Mouse (Mus musculus) forebrain, embryonic 15.5 days (tissue): ENCODE results near the gene Gm49383. TPM values are rescaled to one million over a fixed set of nuclear protein-coding genes. Genes with fewer than 3 reads are reported as not detected.

Source experiments
- ATAC-seq: fragments of 200-750 bp; cut with Nextera tagmentation; replicated peaks from 2 replicates; pipeline ENCODE4 v1.8.0; 2017; ENCODE audit warnings: mild to moderate bottlenecking, moderate TSS enrichment, moderate library complexity
- H3K27ac ChIP-seq: fragments of 300-500 bp; sonication (generic); replicated peaks from 2 replicates; pipeline ENCODE4 v1.5.1; 2015; ENCODE audit warnings: mild to moderate bottlenecking, inconsistent platforms
- H3K27me3 ChIP-seq: fragments of 300-500 bp; sonication (generic); 2 replicates; pipeline ENCODE4 v1.6.1; 2015; ENCODE audit warnings: inconsistent platforms
- H3K36me3 ChIP-seq: fragments of 300-500 bp; sonication (generic); 2 replicates; pipeline ENCODE4 v1.6.1; 2015; ENCODE audit warnings: mild to moderate bottlenecking, inconsistent platforms
- H3K4me1 ChIP-seq: fragments of 300-500 bp; sonication (generic); 2 replicates; pipeline ENCODE4 v1.6.1; 2015; ENCODE audit warnings: inconsistent platforms
- H3K4me2 ChIP-seq: fragments of 300-500 bp; sonication (generic); replicated peaks from 2 replicates; pipeline ENCODE4 v1.6.1; 2015; ENCODE audit warnings: mild to moderate bottlenecking, inconsistent platforms
- H3K4me3 ChIP-seq: fragments of 300-500 bp; sonication (generic); 2 replicates; pipeline ENCODE4 v1.5.1; 2015; ENCODE audit warnings: mild to moderate bottlenecking, inconsistent platforms
- H3K9ac ChIP-seq: fragments of 300-500 bp; sonication (generic); replicated peaks from 2 replicates; pipeline ENCODE4 v1.6.1; 2015; ENCODE audit warnings: mild to moderate bottlenecking, inconsistent platforms
- H3K9me3 ChIP-seq: fragments of 300-500 bp; sonication (generic); 2 replicates; pipeline ENCODE4 v1.6.1; 2016; ENCODE audit warnings: inconsistent platforms
- WGBS: fragments of 180-500 bp; shearing (Covaris S2); methylation state at CpG from one replicate; pipeline ENCODE4 v1.1.7; 2015; ENCODE audit warnings: mixed read lengths; 5-methylcytosine and 5-hydroxymethylcytosine counted together
- polyA plus RNA-seq: library from polyadenylated mRNA; unstranded; fragments of >200 nt; fragmentation: Nextera tagmentation; extraction: Ambion mirVana; gene quantifications from 2 replicates; pipeline ENCODE4 v1.2.1, GENCODE M21; 2015

Gm49383 gene
- 21.5 and 25.7 TPM in 2 replicates for polyA plus RNA-seq

- no peaks in the 10 kb centered on the region for H3K27me3 ChIP-seq
- peaks cover 34% of the 10 kb centered on the region for H3K4me1 ChIP-seq
- no peaks in the 10 kb centered on the region for H3K9me3 ChIP-seq
- peak within 1 kb of the TSS; percentile 96 for H3K27ac ChIP-seq
- H3K9ac ChIP-seq, result peak within 1 kb of the TSS; percentile 94
- H3K4me2 ChIP-seq, result peak within 1 kb of the TSS; percentile 96
- peaks cover 13% of the 10 kb centered on the region; the same call in 1 of the 2 replicates for H3K36me3 ChIP-seq
- under 1% methylated on average over 75 of the region's 75 CpGs for WGBS
- ATAC-seq, result peak; percentile 76
- peak within 1 kb of the TSS; percentile 100 for H3K4me3 ChIP-seq
Observed at GRCm38 (mm10) chr12:69196444-69197377, at the start of gene Gm49383. Gene Gm49383 (minus strand): TSS chr12:69197104.

GRCm38 (mm10) chr12:69241771-69242431 lies 45.0 kb upstream of the Gm49383 start:
- Histone ChIP-seq H3K9me3 (no peaks in the 10 kb centered on the region), H3K27me3 (no peaks in the 10 kb centered on the region), H3K4me3 (peak overlapping the region; percentile 90), H3K4me2 (peak overlapping the region; percentile 81), H3K27ac (peak overlapping the region; percentile 81), H3K9ac (peak overlapping the region; percentile 91), H3K4me1 (peaks cover 6% of the 10 kb centered on the region), H3K36me3 (no peaks in the 10 kb centered on the region)
- peak; percentile 91 for ATAC-seq
- WGBS, result under 1% methylated on average over 64 of the region's 64 CpGs

- Histone ChIP-seq H3K4me1 (peaks cover 6% of the 10 kb centered on the region), H3K4me3 (peak overlapping the region; percentile 90), H3K4me2 (peak overlapping the region; percentile 81), H3K9ac (peak overlapping the region; percentile 91), H3K27ac (peak overlapping the region; percentile 81), H3K9me3 (no peaks in the 10 kb centered on the region), H3K27me3 (no peaks in the 10 kb centered on the region), H3K36me3 (no peaks in the 10 kb centered on the region)
- 3% methylated on average over 3 of the region's 3 CpGs for WGBS
- ATAC-seq, result no peak
Observed at GRCm38 (mm10) chr12:69241405-69241770, 44.5 kb upstream of the Gm49383 start.

- ATAC-seq, result no peak
- 68% methylated on average over 6 of the region's 6 CpGs for WGBS
Observed at GRCm38 (mm10) chr12:69240876-69241275, 44.0 kb upstream of the Gm49383 start, which contains the start of gene Klhdc1. Gene Klhdc1 (plus strand): TSS chr12:69241176.

GRCm38 (mm10) chr12:69238284-69238683 lies 41.4 kb upstream of the Gm49383 start:
- Histone ChIP-seq H3K4me2 (no peak overlapping the region), H3K27ac (no peak overlapping the region), H3K27me3 (no peaks in the 10 kb centered on the region), H3K9ac (no peak overlapping the region), H3K4me3 (no peak overlapping the region), H3K9me3 (no peaks in the 10 kb centered on the region), H3K4me1 (peaks cover 6% of the 10 kb centered on the region), H3K36me3 (no peaks in the 10 kb centered on the region)
- no peak for ATAC-seq
- 40% methylated on average over 3 of the region's 3 CpGs for WGBS

More at GRCm38 (mm10) chr12:69240876-69241275, 44.0 kb upstream of the Gm49383 start, which contains the start of gene Klhdc1:
- H3K9me3 ChIP-seq, result no peaks in the 10 kb centered on the region
- peak within 1 kb of the TSS; percentile 91 for H3K9ac ChIP-seq
- H3K4me1 ChIP-seq, result peaks cover 6% of the 10 kb centered on the region
- H3K4me3 ChIP-seq, result peak within 1 kb of the TSS; percentile 90
- peak within 1 kb of the TSS; percentile 81 for H3K27ac ChIP-seq
- H3K4me2 ChIP-seq, result peak within 1 kb of the TSS; percentile 81
- no peaks in the 10 kb centered on the region for H3K27me3 ChIP-seq
- H3K36me3 ChIP-seq, result no peaks in the 10 kb centered on the region

- H3K27me3 ChIP-seq, result no peaks in the 10 kb centered on the region
- H3K9ac ChIP-seq, result no peak overlapping the region
- no peak overlapping the region for H3K4me3 ChIP-seq
- H3K4me1 ChIP-seq, result no peaks in the 10 kb centered on the region
- H3K27ac ChIP-seq, result no peak overlapping the region
- H3K36me3 ChIP-seq, result no peaks in the 10 kb centered on the region
- WGBS, result 90% methylated on average over 6 of the region's 6 CpGs
- no peak overlapping the region for H3K4me2 ChIP-seq
- ATAC-seq, result no peak
- H3K9me3 ChIP-seq, result no peaks in the 10 kb centered on the region
Observed at GRCm38 (mm10) chr12:69235782-69236181, 38.9 kb upstream of the Gm49383 start.

- Histone ChIP-seq H3K4me1 (peaks cover 8% of the 10 kb centered on the region), H3K36me3 (no peaks in the 10 kb centered on the region), H3K27ac (no peak overlapping the region), H3K9ac (no peak overlapping the region), H3K4me3 (no peak overlapping the region), H3K4me2 (no peak overlapping the region), H3K27me3 (no peaks in the 10 kb centered on the region), H3K9me3 (no peaks in the 10 kb centered on the region)
- WGBS, result 67% methylated on average over 2 of the region's 2 CpGs
- no peak for ATAC-seq
Observed at GRCm38 (mm10) chr12:69229251-69229650, 32.3 kb upstream of the Gm49383 start.

- WGBS, result under 1% methylated on average over 37 of the region's 37 CpGs
- no peaks in the 10 kb centered on the region for H3K9me3 ChIP-seq
- no peaks in the 10 kb centered on the region for H3K36me3 ChIP-seq
- H3K27me3 ChIP-seq, result no peaks in the 10 kb centered on the region
- ATAC-seq, result peak; percentile 98
- peak within 1 kb of the TSS; percentile 45; the same call in 1 of the 2 replicates for H3K9ac ChIP-seq
- peaks cover 8% of the 10 kb centered on the region for H3K4me1 ChIP-seq
- H3K27ac ChIP-seq, result peak within 1 kb of the TSS; percentile 58; the same call in 1 of the 2 replicates
- peak within 1 kb of the TSS; percentile 60 for H3K4me3 ChIP-seq
- peak within 1 kb of the TSS; percentile 46 for H3K4me2 ChIP-seq
Observed at GRCm38 (mm10) chr12:69227776-69228466, 31.0 kb upstream of the Gm49383 start, which contains the start of gene Pole2. Gene Pole2 (minus strand): TSS chr12:69228195.

GRCm38 (mm10) chr12:69220613-69221277 lies 23.8 kb upstream of the Gm49383 start:
- no peak for ATAC-seq
- Histone ChIP-seq H3K9ac (no peak overlapping the region), H3K9me3 (no peaks in the 10 kb centered on the region)

GRCm38 (mm10) chr12:69216587-69216986 lies 19.7 kb upstream of the Gm49383 start:
- WGBS, result 94% methylated on average over 7 of the region's 7 CpGs
- H3K4me3 ChIP-seq, result no peak overlapping the region
- H3K27me3 ChIP-seq, result no peaks in the 10 kb centered on the region
- no peaks in the 10 kb centered on the region for H3K36me3 ChIP-seq
- ATAC-seq, result no peak
- H3K9ac ChIP-seq, result no peak overlapping the region
- no peaks in the 10 kb centered on the region for H3K9me3 ChIP-seq
- H3K4me1 ChIP-seq, result peaks cover 3% of the 10 kb centered on the region; the same call in 1 of the 2 replicates
- H3K4me2 ChIP-seq, result no peak overlapping the region
- no peak overlapping the region for H3K27ac ChIP-seq

More at GRCm38 (mm10) chr12:69220613-69221277, 23.8 kb upstream of the Gm49383 start:
- Histone ChIP-seq H3K36me3 (no peaks in the 10 kb centered on the region), H3K27ac (no peak overlapping the region), H3K27me3 (no peaks in the 10 kb centered on the region), H3K4me3 (no peak overlapping the region), H3K4me2 (no peak overlapping the region), H3K4me1 (peaks cover under 1% of the 10 kb centered on the region; the same call in 1 of the 2 replicates)
- 91% methylated on average over 19 of the region's 19 CpGs for WGBS
